Mouse (Mus musculus): ENCODE measurements around the gene Lrrc49. TPM values are rescaled to one million over a fixed set of nuclear protein-coding genes. Genes with fewer than 3 reads are reported as not detected.

The Lrrc49 gene
- polyA plus RNA-seq, 1 experiment from 2014 or later: 20.3 TPM

DNA sequence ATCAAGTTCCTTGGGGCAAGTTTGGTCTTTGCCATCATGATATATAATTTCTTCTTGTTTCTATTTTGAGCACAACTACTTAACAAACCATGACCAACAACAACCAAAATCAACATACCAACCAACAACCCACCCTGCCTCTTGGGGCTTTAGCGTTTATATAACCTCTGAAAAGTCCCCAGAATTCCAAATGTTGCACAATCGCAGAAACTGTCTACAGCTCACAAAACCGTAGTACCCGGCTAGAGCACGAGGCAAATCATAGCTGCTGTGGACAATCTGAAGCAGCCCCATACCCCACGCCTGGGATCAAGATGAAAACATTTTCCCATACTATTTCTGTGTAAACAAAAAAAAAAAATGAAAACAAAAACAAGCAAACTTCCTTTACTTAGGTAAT is 21.8 kb upstream of the Lrrc49 start:
- Histone ChIP-seq H3K27ac (no peak overlapping the region), H3K9ac (replicated peaks) (no peak overlapping the region), H3K4me2 (no peak overlapping the region), H3K4me3 (replicated peaks) (no peak overlapping the region), H3K4me1 (replicated peaks) (peaks cover 7% of the 10 kb centered on the region; the same call in 1 of the 2 replicates), H3K36me3 (no peaks in the 10 kb centered on the region), H3K27me3 (peaks cover 16% of the 10 kb centered on the region), H3K9me3 (no peaks in the 10 kb centered on the region)
- 89% methylated on average over 6 of the region's 6 CpGs for WGBS
- no peak for ATAC-seq (ENCODE audit: insufficient number of reproducible peaks, insufficient read depth, low FRiP score, low TSS enrichment, low read depth)

DNA sequence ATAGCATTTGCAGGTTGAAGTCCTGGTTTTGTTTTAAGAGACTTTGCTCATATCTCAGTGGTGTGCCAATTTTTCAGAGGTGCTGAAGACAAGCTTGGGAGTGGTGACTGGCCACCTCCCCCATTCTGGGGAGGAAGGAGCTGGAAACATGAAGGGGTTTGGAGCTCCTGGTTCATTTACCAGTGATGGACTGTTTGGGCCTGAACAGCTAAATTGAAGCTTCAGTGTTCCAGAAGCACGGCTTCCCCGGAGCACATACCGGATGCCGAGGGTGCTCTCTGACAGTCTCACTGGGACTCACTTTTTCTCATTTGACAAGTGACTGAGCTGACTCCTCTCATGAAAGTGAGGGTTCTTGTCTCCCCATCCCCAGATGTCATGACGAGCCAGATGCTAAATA is 20.6 kb upstream of the Lrrc49 start:
- Histone ChIP-seq H3K27me3 (peaks cover 5% of the 10 kb centered on the region), H3K4me1 (replicated peaks) (peaks cover 5% of the 10 kb centered on the region; the same call in 1 of the 2 replicates), H3K9me3 (no peaks in the 10 kb centered on the region), H3K27ac (no peak overlapping the region), H3K36me3 (no peaks in the 10 kb centered on the region), H3K9ac (replicated peaks) (no peak overlapping the region), H3K4me2 (no peak overlapping the region), H3K4me3 (replicated peaks) (no peak overlapping the region)
- no peak for ATAC-seq (ENCODE audit: insufficient number of reproducible peaks, insufficient read depth, low FRiP score, low TSS enrichment, low read depth)
- 88% methylated on average over 5 of the region's 5 CpGs for WGBS

DNA sequence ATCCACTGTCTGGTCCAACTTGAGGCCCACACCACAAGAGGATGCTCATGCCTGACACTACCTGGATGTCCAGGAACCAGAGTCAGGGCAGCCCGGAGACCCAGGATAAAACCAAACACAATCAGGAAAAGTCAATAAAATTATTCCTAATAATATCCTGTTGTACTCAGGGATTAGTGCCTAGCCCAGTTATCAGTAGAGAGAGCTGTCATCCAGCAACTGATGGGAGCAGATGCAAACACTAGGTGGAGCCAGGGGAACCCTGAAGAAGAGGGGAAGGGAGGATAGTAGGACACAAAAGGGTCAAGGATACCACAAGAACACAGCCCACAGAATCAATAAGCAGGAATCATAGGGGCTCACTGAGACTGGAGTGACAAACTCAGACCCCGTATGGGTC is 19.6 kb upstream of the Lrrc49 start:
- H3K27me3 ChIP-seq: 0 out of 2 replicates have a peak, but pooled peaks cover 3% of the 10 kb centered on the region
- no peaks in the 10 kb centered on the region for H3K4me1 ChIP-seq (replicated peaks)
- H3K9me3 ChIP-seq: no peaks in the 10 kb centered on the region
- WGBS: 90% methylated on average over 2 of the region's 2 CpGs
- no peak overlapping the region for H3K9ac ChIP-seq (replicated peaks)
- H3K4me3 ChIP-seq (replicated peaks): no peak overlapping the region
- no peak for ATAC-seq (ENCODE audit: insufficient number of reproducible peaks, insufficient read depth, low FRiP score, low TSS enrichment, low read depth)
- H3K36me3 ChIP-seq: no peaks in the 10 kb centered on the region
- H3K4me2 ChIP-seq: no peak overlapping the region
- H3K27ac ChIP-seq: no peak overlapping the region

DNA sequence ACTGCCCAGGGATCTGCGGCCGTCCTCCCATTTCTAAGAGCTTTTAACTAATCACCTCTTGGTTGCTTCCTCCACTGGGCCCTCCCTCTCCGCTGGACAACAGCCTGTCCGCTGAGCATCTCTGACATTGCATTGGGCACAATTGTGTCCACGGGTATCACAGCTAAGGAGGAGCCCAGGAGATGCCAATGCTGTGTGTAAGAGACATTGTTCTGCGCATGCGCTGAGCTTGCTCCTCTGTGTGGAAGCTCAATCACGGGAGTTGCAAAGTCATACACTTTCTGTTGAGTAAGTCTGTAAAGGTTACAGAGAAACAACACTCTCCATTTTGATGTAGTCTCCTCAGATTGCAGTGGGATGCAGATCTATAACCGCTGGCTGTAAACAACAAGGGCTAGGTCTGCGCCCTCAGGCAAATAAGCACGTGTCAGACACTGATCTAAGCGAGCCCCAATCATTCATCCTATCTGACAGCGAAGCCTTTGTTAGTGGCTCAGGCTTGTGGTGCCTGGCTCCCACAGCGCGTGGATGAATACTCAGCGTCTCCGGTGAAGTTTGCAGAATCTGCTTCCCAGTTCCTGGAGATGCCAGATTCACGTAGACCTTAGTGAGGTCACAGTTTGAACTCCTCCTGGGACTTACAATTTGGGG is 11.7 kb upstream of the Lrrc49 start:
- Histone ChIP-seq H3K4me2 (no peak overlapping the region), H3K27ac (no peak overlapping the region), H3K27me3 (0 out of 2 replicates have a peak, but pooled peaks cover 2% of the 10 kb centered on the region), H3K4me3 (replicated peaks) (no peak overlapping the region), H3K9me3 (no peaks in the 10 kb centered on the region), H3K36me3 (no peaks in the 10 kb centered on the region), H3K4me1 (replicated peaks) (no peaks in the 10 kb centered on the region), H3K9ac (replicated peaks) (no peak overlapping the region)
- ATAC-seq (ENCODE audit: insufficient number of reproducible peaks, insufficient read depth, low FRiP score, low TSS enrichment, low read depth): no peak
- WGBS: 68% methylated on average over 18 of the region's 18 CpGs

DNA sequence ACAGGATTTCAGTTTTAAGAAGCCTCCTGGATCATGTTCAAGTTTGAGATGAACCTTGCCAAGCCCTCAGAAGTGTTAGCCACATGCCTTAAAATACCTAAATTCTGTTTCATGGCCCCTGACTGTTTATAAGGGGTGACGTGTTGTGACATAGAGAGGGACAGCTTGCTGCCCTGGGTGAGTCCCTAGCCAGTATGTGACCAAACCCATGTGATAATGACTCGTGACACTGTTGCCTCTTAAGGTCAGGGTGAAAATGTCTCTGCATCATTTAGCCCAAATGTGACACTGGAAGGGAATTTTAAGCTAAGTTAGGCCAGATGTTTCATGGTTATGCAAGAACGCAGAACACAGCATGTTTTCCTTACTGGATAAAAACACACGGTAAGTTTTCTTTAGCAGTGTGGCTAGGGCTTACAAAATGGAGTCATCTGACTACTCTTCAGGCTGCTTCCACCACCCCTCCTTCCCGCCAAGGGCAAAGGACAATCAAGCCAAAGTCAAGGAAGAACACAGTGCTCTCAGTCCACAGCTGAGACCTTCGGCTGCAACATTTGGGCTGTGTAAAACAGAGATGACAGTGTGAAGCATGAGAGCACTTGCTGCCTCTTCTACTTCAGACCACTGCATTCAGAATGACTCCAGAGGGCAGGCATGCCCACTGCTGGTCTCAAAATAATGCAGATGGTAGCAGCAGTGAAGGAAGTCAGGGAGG is 8.5 kb upstream of the Lrrc49 start:
- WGBS: 58% methylated on average over 6 of the region's 6 CpGs
- H3K27me3 ChIP-seq: 0 out of 2 replicates have a peak, but pooled peaks cover 2% of the 10 kb centered on the region
- no peak overlapping the region for H3K4me2 ChIP-seq
- no peak overlapping the region for H3K9ac ChIP-seq (replicated peaks)
- no peaks in the 10 kb centered on the region for H3K9me3 ChIP-seq
- no peak overlapping the region for H3K4me3 ChIP-seq (replicated peaks)
- no peaks in the 10 kb centered on the region for H3K36me3 ChIP-seq
- ATAC-seq (ENCODE audit: insufficient number of reproducible peaks, insufficient read depth, low FRiP score, low TSS enrichment, low read depth): no peak
- H3K4me1 ChIP-seq (replicated peaks): no peaks in the 10 kb centered on the region
- H3K27ac ChIP-seq: no peak overlapping the region

DNA sequence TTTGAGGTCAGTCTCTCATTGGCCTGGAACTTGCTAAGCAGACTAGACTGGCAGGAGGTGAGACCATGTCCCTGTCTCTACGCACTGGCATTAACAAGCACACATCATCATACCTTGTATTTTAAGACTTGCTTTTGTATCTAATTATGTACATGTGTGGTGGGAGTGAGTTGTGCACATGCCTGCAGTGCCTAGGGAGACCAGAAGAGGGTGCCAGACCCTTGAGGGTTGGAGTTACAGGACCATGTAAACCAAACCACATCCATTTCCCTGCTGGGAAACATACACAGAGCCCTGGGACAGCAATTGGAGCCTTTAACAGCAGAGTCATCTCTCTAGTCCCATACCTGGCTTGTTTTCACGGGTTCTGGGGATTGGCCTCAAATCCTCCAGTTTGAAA is 6.0 kb upstream of the Lrrc49 start:
- no peak for ATAC-seq (ENCODE audit: insufficient number of reproducible peaks, insufficient read depth, low FRiP score, low TSS enrichment, low read depth)
- no peak overlapping the region for H3K9ac ChIP-seq (replicated peaks)
- H3K36me3 ChIP-seq: no peaks in the 10 kb centered on the region
- no peak overlapping the region for H3K4me3 ChIP-seq (replicated peaks)
- H3K4me2 ChIP-seq: no peak overlapping the region
- 45% methylated on average over 2 of the region's 2 CpGs for WGBS
- H3K27ac ChIP-seq: no peak overlapping the region
- H3K27me3 ChIP-seq: 0 out of 2 replicates have a peak, but pooled peaks cover 2% of the 10 kb centered on the region
- H3K9me3 ChIP-seq: no peaks in the 10 kb centered on the region
- no peaks in the 10 kb centered on the region for H3K4me1 ChIP-seq (replicated peaks)

DNA sequence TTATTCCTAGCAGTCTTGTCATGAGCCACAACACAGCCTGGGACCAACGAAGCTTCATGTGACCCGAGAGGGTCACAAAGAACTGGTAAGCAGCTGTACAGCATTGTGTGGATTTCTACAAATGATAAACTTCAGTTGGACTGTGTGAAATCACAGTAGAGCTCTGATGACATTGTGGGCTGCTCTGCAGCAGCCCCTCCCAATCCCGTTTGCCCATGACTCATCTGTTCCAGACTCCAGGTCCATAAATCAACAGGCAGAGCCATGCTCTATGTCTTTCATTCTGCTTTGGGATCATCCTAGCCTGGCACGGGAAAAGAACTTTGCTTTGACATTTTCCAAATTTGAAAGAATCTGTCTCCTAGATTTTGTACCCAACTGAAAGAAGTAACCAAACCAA is 4.7 kb upstream of the Lrrc49 start:
- H3K27me3 ChIP-seq: 0 out of 2 replicates have a peak, but pooled peaks cover 2% of the 10 kb centered on the region
- H3K27ac ChIP-seq: no peak overlapping the region
- no peak overlapping the region for H3K4me2 ChIP-seq
- H3K36me3 ChIP-seq: no peaks in the 10 kb centered on the region
- no peaks in the 10 kb centered on the region for H3K9me3 ChIP-seq
- no peak overlapping the region for H3K9ac ChIP-seq (replicated peaks)
- no peak overlapping the region for H3K4me3 ChIP-seq (replicated peaks)
- H3K4me1 ChIP-seq (replicated peaks): 0 out of 2 replicates have a peak, but pooled peaks cover 3% of the 10 kb centered on the region
- ATAC-seq (ENCODE audit: insufficient number of reproducible peaks, insufficient read depth, low FRiP score, low TSS enrichment, low read depth): no peak
- 59% methylated on average over 4 of the region's 4 CpGs for WGBS

DNA sequence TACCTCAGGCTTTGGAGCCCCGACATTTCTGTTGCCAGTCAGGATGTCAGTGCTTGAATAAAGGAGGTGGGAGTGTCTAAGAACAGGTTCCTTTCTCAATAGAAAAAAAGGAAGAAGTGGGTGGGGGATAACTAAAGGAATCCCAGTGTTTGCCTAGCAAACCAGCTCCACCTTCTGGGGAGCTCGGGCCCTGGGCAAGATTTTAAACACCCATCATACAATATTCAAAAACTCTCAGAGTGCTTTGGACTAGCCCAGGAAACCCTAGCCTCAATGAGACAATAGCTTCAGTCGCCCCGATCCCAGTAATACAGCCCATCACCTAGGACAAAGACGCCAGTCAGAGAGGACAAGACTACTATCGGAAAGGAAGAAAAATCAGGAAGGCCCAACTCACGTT is 543 bp downstream of the Lrrc49 start:
- ATAC-seq (ENCODE audit: insufficient number of reproducible peaks, insufficient read depth, low FRiP score, low TSS enrichment, low read depth): no peak
- Histone ChIP-seq H3K9me3 (no peaks in the 10 kb centered on the region), H3K4me2 (peak overlapping the region; percentile 65), H3K27me3 (no peaks in the 10 kb centered on the region), H3K4me1 (replicated peaks) (0 out of 2 replicates have a peak, but pooled peaks cover 3% of the 10 kb centered on the region), H3K9ac (replicated peaks) (peak overlapping the region; percentile 56), H3K27ac (peak overlapping the region; percentile 83), H3K4me3 (replicated peaks) (peak overlapping the region; percentile 64), H3K36me3 (peaks cover 14% of the 10 kb centered on the region)
- WGBS: 7% methylated on average over 7 of the region's 7 CpGs

DNA sequence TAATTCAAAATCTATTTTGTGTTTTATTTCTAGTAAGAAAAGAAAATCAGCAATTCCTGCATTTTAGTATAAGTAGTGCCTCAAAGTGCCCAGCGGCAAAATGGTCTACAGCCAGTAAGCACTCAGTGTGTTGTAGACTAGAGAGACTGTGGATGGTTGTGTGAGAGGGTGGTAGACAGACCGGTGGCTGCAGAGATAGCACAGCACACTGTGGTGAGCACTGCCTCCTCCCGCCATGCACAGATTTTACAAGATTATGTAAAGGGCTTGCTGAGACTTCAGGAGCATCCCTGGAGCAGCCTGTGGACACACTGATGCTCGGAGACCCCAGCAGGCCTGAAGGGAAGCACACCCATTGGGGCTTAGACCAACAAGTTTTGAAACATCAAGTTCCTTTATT is 5.2 kb downstream of the Lrrc49 start:
- H3K4me1 ChIP-seq (replicated peaks): no peaks in the 10 kb centered on the region
- no peak overlapping the region for H3K27ac ChIP-seq
- no peaks in the 10 kb centered on the region for H3K9me3 ChIP-seq
- no peaks in the 10 kb centered on the region for H3K27me3 ChIP-seq
- peaks cover 46% of the 10 kb centered on the region for H3K36me3 ChIP-seq
- no peak overlapping the region for H3K4me3 ChIP-seq (replicated peaks)
- 88% methylated on average over 4 of the region's 4 CpGs for WGBS
- no peak for ATAC-seq (ENCODE audit: insufficient number of reproducible peaks, insufficient read depth, low FRiP score, low TSS enrichment, low read depth)
- H3K4me2 ChIP-seq: no peak overlapping the region
- H3K9ac ChIP-seq (replicated peaks): no peak overlapping the region

DNA sequence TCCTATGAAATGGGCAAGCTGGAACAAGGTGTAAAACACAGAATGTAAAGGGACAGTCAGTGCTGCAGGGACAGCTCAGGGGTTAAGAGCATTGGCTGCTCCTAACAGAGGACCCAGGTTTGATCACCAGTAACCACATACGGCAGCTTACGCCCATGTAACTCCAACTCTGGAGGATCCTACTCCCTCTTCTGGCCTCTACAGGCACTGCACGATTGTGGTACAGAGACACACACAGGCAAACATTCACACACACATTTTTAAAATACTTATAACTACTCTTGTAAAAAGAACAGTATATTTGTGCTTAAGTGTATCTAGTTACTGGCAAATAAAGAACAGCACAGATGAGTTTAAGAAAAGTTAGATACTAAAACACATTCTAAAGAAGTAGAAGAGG is 7.0 kb downstream of the Lrrc49 start:
- Histone ChIP-seq H3K9ac (replicated peaks) (no peak overlapping the region), H3K36me3 (peaks cover 61% of the 10 kb centered on the region), H3K27ac (no peak overlapping the region), H3K4me3 (replicated peaks) (no peak overlapping the region), H3K27me3 (no peaks in the 10 kb centered on the region), H3K9me3 (no peaks in the 10 kb centered on the region), H3K4me2 (no peak overlapping the region), H3K4me1 (replicated peaks) (no peaks in the 10 kb centered on the region)
- ATAC-seq (ENCODE audit: insufficient number of reproducible peaks, insufficient read depth, low FRiP score, low TSS enrichment, low read depth): no peak
- WGBS: 95% methylated on average over 3 of the region's 3 CpGs

DNA sequence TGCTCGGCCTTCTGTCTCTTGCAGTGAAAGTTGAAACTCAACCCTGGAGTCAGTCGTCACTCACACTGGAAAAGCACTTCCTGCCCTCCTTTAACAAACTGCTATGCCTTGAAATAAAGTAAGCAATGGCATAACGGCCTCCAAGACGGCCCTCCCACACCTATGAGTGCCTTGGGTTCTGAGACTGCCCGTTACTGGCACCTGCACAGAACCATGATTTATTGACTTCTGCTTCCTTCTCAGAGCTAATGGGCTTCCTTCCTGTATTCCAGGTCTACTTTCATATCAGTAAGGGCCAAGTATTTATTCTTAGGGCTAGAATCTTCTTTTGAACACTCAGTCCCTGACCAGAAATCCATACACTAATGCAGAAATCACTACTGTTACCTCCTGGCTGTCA is 9.0 kb downstream of the Lrrc49 start:
- Histone ChIP-seq H3K27ac (no peak overlapping the region), H3K4me3 (replicated peaks) (no peak overlapping the region), H3K9ac (replicated peaks) (no peak overlapping the region), H3K9me3 (no peaks in the 10 kb centered on the region), H3K27me3 (no peaks in the 10 kb centered on the region), H3K4me2 (no peak overlapping the region), H3K4me1 (replicated peaks) (no peaks in the 10 kb centered on the region), H3K36me3 (peaks cover 55% of the 10 kb centered on the region)
- ATAC-seq (ENCODE audit: insufficient number of reproducible peaks, insufficient read depth, low FRiP score, low TSS enrichment, low read depth): no peak
- WGBS: 60% methylated on average over 5 of the region's 5 CpGs
